Mouse (Mus musculus) right cerebral cortex, adult 18-20 months (tissue): ENCODE data around the gene AA986860.

Experiments used
- DNase-seq: peaks from one replicate; pipeline ENCODE4 v3.0.0; 2022; ENCODE audit warnings: mixed read lengths

The AA986860 gene

DNA sequence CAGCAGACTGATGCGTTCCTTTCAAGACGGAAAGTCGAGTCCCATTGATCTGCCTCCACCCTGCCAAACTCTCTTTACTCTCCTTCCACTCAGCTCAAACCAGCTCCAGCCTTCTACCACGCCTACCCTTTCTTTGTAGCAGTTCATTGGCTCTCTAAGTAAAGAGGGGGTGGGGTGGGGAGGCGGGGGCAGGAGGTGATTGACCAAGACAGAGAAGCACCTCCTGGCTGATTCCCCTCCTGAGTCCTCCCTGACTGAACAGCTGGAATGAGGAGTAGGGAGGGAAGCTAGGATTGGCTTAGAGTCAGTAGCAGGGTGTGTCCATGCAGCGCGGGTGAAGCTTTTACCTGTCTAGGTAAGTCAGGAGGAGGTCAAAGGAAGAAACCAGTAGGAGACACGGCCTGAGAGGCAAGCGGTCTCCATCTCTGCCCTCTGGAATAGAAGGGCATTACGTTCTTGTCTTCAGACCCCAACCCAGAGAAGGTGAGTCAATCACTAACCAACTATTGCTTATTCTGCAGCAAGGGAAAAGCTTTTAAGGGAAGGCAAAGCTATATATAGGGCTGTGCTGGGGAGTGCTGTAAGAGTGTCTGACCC is at the start of gene AA986860:
Gene AA986860 (plus strand): TSS at position 236 of the 597 bp plus-strand sequence.
- DNase-seq, result no peak

DNA sequence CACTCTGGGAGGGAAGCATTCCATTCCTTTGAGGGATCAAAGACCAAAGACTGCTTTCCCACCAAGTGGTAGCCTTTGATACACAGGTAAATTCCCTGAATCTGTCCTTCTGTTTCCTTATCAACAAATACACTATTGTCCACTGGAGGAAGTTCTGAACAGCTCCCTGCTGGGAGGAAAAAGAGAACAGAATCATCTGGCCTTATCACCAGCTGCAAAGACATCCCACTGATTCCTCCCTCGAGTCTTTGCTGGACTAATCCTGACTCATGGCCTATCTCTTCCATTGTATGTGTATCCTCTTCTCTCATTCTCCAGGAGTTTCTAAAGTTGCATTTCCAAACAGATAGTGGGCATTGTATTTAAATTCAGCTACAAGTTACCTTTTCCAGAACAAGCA is 47.9 kb upstream of the AA986860 start:
- DNase-seq, result no peak

DNA sequence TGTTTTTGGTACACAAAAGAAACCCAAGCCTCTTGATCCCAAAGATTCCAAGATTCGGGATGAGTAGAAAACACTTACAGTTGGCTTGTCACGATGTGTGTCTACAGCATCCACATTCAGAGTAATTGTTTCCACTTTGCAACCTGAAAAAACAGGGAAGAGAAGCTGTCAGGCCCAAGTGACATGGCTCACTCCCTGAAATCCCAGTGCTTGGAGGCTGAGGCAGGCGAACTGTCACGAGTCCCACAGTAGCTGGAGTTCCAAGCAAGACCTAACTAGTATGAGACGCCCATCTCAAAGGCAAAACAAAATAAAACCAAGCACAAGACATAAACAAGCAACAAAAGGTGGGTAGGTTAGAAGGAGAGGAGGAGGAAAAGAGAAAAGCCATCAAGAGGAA is 33.2 kb upstream of the AA986860 start:
- no peak for DNase-seq

DNA sequence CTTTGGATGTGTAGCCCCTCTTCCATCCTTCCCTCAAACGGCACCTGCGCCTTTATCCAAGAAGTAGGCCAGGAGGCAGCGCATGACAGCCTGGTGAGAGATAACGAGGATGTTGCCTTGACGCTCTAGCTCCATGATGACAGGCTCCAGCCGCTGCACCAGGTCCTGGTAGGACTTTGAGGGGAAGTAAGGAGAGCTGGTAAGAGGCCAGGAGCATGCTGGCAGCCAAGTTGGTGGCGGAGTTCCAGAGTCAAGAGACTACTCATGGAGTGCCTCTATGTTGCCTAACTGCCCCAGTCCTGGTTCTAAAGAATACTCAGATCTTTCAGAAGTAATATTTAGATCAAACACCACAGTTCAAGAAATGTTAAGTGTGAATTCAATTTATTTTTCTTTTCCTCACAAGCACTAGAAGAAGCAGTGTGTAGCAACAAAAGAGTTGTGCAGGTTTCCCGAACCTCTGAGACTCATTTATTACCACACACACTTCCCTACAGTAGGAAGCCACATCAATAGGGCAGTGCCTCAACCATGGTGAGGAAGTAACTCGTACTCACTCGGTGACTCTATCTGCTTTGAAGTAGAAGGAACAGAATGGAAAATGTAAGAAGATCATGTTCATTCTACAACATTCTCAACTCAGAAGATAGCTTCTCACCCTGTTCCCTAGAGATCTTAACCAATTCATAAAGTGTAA is 31.7 kb upstream of the AA986860 start:
- peak; percentile 17 for DNase-seq

DNA sequence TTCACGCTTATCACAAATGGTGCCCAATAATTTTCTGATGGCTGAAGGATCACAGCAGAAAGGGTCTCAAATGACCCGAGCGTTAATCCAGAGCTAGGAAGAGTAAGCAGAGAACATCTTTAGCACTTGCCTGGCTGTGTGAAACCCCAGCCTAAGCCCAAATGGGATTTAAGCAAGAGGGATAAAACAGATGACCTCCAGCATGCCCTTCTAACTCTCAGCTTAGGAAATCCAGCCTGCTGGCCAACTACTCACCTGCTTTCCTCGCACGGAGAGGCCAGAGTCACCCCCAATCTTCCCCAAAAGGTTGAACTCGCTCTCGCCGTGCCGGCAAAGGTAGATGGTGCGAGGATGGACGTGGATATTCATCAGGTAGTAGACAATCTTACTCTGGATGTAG is 29.8 kb upstream of the AA986860 start:
- DNase-seq, result no peak

DNA sequence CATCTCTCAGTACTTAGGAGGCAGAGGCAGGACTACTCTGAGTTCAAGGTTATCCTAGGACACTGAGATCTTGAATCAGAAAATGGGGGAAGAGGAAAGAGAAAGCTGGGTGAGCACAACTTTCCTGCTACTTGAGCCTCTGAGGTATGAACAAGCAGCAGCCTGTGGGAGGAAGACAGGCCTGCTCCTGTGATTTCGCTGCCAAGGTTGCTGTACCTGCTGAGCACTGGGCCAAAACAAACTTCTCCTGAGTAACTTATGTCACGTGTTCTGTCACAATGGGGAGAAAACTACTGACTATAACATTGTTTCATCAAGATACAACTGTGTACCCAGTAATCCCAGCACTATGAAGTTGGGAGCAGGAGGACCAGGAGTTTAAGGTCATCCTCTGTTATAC is 28.2 kb upstream of the AA986860 start:
- DNase-seq, result no peak

DNA sequence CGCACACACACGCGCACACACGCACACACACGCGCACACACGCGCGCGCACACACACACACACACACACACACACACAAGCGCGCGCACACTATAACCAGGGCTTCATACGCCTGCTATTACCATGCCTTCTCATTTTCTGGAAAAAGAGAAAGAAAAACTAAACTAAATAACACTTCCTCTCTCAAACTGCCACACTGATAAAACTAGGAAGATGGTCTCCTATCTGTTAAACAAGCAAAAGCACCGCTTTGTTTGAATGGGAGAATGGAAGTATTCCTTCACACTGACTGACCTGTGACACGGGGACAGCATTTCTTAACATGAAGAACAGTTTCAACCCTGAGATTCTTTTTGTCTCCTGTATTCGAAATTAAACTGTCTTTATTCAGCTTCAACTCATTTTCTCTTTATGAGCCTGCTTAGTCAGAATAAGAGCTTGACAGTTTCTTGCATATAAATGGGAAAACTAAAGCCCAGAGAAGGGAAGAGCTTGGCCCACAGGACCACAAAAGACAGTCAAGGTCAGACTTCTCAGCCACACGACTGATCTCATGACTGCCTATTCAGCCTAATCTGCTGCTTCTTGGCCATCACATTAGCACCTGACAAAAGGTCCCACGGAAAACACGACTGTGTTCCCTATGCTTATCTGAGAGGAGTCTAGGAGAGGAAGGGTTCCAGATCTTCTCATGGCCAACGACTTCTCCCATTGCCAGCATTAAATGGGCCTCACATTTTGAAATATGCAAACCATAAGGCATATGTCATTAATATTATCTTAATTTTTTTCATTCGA is 21.3 kb upstream of the AA986860 start:
- no peak for DNase-seq

DNA sequence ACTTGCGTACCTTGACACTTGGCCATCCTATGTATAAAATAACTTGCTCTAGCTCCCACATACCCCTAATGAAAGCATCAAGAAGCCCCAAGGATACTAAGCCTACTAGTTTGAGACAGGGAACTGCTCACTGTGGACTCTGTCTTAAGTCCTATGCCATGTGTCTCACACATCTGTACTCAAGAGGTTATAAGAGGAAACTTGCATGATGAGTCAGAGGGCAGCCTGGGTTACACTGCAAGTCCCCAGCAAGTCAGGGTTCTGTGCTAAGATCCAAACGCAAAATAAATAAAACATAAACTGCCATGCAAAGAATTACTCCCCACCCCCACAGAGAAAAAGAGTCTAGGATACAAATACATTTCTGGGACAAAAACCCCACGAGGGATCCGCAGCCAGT is 17.7 kb upstream of the AA986860 start:
- no peak for DNase-seq

DNA sequence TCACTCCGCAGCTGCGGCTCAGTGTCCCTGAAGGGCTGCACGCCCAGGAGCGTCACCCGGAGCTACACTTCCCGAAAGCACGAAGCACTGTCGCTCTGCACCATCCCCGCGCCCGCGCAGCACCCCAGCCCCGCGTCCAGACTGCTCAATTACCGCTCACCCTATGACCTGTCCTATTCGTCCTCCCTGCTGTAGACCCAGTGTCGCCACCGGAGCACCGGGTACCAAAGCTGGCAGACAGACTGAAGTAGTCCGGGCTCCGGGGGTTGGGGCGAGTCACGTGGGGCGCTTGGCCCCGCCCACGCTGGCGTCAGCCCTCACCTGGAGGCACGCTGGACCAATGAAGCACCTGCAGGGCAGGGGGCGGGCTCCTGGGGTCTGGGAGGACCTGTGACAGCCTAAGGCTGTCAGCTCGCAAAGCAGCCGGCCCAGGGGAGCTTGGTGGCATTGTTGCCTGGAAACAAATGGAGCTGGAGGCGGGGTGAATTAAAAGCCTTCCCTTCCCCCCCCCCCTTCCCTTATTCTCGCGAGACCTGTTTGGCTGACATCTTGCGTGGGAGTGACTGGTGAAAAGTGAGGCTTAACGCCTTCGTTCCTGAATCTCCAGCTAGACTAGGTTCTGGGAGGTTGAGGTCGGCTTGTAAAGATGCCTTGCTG is 16.1 kb upstream of the AA986860 start, which contains the start of gene Gm29427:
Gene Gm29427 (minus strand): TSS at position 239 of the 657 bp plus-strand sequence.
- peak; percentile 95 for DNase-seq

DNA sequence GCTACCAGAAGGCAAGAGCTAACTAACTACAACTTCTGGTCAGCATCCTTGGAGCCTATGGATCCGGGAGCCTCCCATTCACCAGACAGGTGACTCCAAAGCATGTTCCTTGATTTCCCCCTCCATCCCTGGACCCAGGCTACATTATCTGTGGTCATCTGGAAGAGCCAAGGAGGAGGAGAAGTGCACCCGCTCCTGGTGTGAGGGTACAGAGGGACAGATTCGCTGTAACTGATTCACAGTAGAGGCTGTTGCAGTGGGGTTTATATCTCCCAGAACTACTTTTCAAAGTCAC is 15.6 kb upstream of the AA986860 start:
- no peak for DNase-seq

DNA sequence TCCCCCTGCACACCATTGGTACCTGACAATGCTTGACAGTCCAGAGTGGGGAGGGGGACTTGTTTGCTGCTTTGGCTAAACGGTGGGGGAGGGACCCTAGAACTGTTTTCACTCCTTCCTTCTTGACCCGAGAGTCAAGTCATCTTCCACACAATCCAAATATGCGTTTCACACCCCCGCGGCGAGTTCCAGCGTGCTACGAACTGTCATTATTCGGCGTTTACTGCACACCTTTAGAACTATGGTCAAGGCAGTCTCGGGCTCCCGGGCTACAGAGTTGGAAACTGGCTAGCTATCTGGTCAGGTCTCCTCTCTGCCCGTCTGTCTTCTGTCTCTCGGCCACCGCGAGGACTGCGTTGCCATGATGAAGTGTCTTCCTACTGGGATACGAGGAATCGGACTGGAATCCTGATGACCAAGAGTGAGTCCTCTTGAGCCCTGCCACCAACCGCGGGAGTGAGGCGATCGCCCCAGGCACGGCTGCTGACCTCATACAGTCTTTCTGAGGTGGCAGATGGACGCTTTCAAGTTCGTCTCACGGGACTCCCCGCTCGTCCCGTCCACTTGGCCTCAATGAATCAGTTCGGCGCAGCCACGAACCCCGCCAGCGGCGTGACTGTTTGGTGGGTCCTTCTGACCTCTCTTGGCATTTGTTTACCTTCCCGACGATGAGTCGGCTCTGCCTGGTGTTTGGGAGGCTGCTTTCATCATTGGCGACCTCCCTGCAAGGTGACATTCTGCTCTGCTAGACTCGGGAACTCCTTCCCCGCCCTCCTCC is 15.1 kb upstream of the AA986860 start:
- DNase-seq, result peak; percentile 39

DNA sequence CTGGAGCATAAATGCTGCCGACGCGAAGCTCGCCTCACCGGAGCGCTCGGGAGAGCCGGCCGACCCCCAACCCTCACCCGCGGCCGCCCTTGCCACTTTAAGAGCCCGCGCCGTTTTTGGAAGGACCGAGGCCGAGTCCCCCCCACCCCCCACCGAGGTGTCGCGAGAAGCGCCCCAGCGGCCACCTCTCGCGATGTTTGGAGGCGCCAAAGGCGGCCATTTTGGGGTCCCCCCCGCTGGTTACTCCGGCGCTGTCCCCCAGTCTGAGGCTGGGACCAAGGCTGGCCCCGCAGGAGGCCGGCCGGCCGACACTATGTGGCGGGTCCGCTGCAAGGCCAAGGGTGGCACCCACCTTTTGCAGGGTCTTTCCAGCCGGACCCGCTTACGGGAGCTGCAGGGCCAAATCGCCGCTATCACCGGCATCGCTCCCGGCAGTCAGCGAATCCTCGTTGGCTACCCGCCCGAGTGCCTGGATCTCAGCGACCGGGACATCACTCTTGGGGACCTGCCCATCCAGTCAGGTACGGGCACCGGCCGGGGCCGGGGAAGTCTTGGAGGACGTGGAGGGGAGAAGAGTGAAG is 14.4 kb upstream of the AA986860 start, which contains the start of gene Yod1:
Gene Yod1 (plus strand): TSS at position 37 of the 581 bp plus-strand sequence.
- DNase-seq, result peak; percentile 90

DNA sequence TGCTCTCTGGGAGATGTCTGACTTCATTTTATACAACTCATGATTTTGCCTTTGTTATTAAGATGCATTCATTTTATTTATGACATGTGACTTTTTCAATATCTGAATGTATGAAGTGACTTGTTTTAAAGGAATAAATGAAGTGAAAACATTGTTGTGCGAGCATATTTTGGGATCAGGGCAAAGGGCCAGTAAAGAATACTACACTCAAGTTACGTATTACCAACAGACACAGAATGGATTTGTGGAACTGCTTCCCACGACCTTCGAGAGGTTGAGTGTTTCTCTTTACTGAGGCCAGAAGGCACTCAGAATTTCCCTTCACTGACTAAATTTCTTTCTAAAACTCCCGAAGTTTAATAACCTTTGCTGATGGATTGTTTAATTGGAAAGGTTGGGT is 7.6 kb upstream of the AA986860 start:
- no peak for DNase-seq

DNA sequence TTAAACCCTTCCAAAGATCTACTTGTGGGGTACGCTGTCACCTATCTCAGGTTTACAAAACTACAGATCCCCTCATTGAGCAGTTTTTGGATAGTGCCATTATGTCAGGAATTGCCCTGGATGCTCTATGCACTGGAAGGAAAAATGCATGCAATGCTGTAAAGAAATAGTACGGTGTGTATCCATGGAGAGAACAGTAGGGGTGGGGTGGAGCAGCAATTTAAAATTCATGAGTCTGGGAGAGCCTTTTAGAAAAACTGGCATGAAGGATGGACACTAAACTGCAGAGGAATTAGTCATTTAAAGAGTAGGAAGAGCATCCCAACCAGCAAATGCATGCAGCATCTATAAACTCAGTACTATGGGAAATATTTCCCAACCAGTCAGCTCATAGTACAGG is 5.4 kb upstream of the AA986860 start:
- peak; percentile 13 for DNase-seq

DNA sequence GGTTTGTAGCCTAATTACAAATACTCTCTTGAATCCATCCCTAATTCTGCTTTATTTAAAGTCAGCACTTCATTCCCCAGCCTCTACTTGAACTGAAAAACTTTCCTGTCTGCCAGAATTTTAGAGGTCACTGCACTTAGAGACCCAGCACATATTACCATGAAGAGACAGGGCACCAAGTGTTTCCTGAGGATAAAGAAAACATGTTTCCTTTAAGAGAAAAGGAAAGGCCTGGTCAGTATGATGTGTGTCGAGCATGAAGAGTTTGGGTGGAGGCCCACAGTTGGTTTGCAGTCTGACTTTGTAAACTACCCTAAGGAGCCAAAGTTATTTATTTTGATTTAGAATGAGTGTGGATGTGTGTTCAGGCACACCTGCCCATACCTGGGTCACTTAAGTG is 3.7 kb upstream of the AA986860 start:
- no peak for DNase-seq

DNA sequence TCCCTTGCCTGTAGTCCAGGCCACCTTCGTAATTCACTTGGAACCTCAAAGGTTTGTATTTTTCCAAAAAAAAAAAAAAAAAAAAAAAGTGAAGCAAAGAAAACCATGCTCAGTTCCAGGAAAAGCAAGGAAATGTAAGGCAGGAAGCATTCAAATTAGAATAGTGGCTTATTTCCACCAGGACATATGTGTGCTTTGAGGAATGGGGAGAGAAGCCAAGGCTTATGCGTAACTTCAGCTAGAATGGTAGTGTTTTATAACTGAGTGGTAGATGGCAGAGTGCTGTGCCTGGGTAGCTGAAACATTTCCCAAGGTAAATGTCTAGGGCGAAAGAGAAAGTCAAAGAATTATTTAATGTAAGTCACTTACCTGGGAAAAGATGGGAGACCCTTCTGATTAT is 3.1 kb upstream of the AA986860 start:
- peak; percentile 21 for DNase-seq

DNA sequence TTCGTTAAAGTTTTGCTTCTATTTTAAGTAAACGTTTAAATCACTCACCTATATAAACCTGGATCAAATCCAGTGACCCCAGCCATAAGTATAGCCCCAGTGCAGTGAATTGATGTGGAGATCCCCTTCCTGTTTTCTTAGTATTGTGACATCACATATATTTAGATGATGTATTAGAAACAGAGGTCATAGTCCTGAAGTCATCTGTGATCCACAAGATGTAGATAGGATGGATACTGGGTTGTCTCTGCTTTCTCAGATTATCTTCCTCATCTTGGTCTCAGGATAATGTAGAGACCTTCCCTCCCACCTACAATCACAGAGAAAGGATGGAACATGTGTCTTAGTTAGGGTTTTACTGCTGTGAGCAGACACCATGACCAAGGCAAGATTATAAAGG is 2.6 kb upstream of the AA986860 start, which contains the start of gene Pfkfb2:
Gene Pfkfb2 (minus strand): TSS at position 101 of the 400 bp plus-strand sequence.
- no peak for DNase-seq

DNA sequence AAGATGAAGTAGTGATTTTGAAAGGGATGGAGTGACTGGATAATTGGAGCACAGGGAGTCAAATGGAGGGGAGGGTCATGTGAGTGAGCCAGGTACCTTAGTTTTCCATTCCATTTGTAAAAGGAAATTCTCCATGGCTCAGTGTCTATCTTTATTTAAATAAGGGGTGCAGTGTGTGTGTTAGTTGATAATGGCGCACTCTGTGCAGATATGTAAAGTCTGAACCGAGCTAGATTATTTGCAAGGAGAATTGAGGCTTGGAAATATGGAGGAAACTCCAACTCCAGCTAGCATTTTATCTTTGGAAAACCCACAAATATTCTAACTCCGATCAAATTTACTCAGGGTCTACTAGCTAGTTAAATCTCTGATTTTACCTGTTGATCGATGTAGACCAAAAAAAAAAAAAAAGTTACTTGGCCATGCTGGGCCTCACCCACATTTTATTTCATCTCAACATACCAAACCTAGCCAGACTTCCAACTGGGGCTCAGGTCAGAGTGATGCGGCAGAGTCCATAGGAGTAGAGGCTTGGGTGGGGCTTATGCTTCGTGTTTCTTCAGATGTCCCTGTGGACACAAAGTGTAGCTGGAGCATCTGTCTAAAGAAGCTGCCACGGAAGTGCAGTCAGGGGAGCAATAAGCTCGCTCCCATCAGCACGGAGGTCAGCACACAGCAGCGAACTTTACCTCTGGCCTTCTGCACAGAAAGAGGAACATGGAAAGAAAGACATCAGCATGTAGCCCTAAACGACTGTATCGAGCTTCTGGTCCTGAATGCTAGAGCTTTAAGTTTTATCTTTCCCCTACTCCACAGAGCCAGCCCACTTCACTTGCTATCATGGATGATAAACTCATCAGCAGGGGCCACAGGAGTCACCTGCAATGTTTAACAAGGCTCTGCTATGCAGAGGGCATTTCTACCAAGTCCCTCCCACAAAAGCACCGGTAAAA is 1.2 kb downstream of the AA986860 start:
- DNase-seq, result no peak

DNA sequence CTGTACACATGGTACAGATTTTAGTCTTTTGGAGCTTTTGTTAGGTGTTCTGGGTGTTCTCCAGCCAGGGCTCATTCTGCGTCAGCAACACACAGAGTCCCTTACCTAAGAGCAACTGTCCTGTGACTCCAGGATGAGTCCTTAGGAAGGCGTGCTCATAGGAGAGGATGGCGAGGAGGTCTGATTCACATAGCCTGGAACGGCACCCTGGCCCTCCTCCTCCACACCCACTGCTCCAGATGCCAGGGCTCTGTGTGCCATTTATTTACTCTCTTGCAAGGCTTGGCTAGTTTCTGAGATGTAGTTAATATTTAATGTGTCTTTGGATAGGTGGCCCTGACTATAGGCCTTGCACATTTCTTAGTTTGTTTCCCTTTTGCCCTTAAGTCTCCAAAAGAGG is 1.9 kb downstream of the AA986860 start:
- peak; percentile 45 for DNase-seq

DNA sequence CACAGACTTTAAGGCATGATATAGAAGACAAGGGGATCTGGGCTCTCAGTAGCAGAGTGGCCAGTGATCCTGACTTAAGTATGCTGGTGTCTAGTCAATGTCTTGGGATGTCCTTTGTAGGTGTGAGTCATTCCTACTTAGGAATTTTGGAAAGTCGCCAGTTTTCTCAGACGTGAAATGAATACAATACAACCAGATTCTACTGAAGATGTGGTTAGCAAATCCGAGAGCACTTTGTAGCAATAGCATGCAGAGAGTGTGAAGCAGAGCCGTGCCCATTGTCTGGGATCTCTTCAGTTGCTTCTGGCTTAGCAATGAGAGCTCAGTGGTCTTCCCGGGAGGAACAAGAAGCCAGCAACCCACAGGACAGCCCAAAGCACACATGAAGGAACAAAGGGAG is 2.7 kb downstream of the AA986860 start:
- DNase-seq, result no peak

DNA sequence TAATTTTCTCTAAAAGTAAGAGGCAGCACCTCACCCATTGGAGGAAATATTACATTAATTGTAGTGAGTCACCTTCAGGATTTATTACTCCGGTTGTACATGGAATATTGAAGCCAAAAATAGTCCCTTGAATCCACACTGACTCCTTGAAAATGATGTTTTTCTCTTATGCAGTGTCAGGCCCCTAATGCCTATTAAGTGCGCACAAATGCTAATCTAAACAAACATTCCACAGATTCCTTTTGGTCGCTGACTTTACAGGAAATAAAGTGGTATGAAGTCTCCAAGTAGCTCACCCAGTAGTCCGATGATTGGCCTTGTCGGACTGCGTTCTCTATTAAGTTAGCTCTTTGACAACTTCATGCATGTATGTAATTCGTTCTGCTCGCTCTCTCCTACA is 3.1 kb downstream of the AA986860 start:
- DNase-seq, result no peak
